Mouse (Mus musculus): ENCODE measurements around the gene Selenon.

DNA sequence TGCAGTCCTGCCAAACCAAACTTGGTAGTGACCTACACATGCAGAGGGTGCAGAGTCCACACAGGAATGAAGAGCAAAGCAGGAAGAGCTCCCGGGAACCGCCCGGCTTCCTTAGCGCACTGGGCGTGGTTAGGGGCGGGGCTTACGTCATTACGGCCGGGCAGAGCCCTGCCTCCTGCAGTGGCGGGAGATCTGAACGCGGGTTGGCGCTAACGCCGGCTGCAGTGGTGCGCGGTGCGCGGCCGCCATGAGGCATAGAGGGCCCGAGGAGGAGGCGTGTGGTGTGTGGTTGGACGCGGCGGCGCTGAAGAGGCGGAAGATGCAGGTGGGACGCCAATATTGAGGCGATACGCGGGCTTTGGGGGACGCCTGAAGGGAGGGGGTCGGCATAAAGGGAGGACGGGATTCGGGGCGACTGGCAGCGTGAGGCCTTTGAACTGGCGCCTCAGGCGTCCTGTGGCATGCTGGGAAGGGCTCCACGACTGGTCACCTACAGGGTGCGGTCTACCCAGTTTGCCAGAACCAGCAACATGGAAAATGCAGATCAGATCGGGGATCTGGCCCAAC is 41.0 kb downstream of the Selenon start, which contains the start of gene Aunip:
- TF ChIP-seq CTCF (IDR thresholded peaks at IDR 0.05; ENCODE audit: low read depth, low read length) = no peak
- TF ChIP-seq POLR2A (IDR thresholded peaks at IDR 0.05; ENCODE audit: extremely low read depth, insufficient read depth, low read length) = no peak
